Mouse (Mus musculus) layer of hippocampus, postnatal 10 days (tissue): ENCODE data around the gene Smpd1. TPM values are rescaled to one million over a fixed set of nuclear protein-coding genes. Genes with fewer than 3 reads are reported as not detected.

Experiments
- DNase-seq, 2 experiments: peaks; one replicate each; pipeline ENCODE4 v3.0.0; 2021; ENCODE audit warnings: low spot score in 2 of 2
- total RNA-seq, 2 experiments: library from RNA; stranded (reverse); gene quantifications; 2 replicates each; pipeline ENCODE4 v1.2.3; 2021

Smpd1 gene
- total RNA-seq, 2 experiments from 2014 or later, result 87.0 to 89.8 TPM

GRCm38 (mm10) chr7:105559016-105559415, 4.9 kb downstream of the Smpd1 start:
- peak; percentile 40 to 56 for DNase-seq

- no peak for DNase-seq
These were observed 8.2 kb downstream of the Smpd1 start for GRCm38 (mm10) chr7:105562317-105562716.

GRCm38 (mm10) chr7:105563367-105563766, 9.2 kb downstream of the Smpd1 start:
- no peak for DNase-seq

- DNase-seq, result no peak
These were observed 11.1 kb downstream of the Smpd1 start for GRCm38 (mm10) chr7:105565071-105565836.

GRCm38 (mm10) chr7:105568583-105568982, 14.4 kb downstream of the Smpd1 start:
- DNase-seq, result peak; percentile 59 to 73

GRCm38 (mm10) chr7:105568988-105569471, 14.9 kb downstream of the Smpd1 start:
- DNase-seq, result peak; percentile 71 to 76

GRCm38 (mm10) chr7:105569512-105570496, 15.6 kb downstream of the Smpd1 start:
- peak; percentile 53 to 57 for DNase-seq

GRCm38 (mm10) chr7:105570756-105571155, 16.6 kb downstream of the Smpd1 start:
- no peak for DNase-seq

- no peak for DNase-seq
These were observed 18.8 kb downstream of the Smpd1 start for GRCm38 (mm10) chr7:105572949-105573348.

GRCm38 (mm10) chr7:105574537-105574936, 20.4 kb downstream of the Smpd1 start:
- no peak for DNase-seq

- no peak for DNase-seq
These were observed 22.1 kb downstream of the Smpd1 start for GRCm38 (mm10) chr7:105576166-105576748.

- no peak for DNase-seq
These were observed 23.3 kb downstream of the Smpd1 start for GRCm38 (mm10) chr7:105577377-105577871.

- no peak for DNase-seq
These were observed 24.3 kb downstream of the Smpd1 start for GRCm38 (mm10) chr7:105578481-105578880.

- peak; percentile 28 to 57 for DNase-seq
These were observed 26.5 kb downstream of the Smpd1 start for GRCm38 (mm10) chr7:105580627-105581089.

GRCm38 (mm10) chr7:105581094-105581703, 27.0 kb downstream of the Smpd1 start, which contains the start of gene Apbb1:
Gene Apbb1, minus strand, starts transcription at chr7:105581653.
- DNase-seq, result peak; percentile 79 to 83

- DNase-seq, result no peak
These were observed 27.8 kb downstream of the Smpd1 start for GRCm38 (mm10) chr7:105581959-105582358.

- no peak for DNase-seq
These were observed 34.3 kb downstream of the Smpd1 start for GRCm38 (mm10) chr7:105588325-105588912.

GRCm38 (mm10) chr7:105590097-105590496, 35.9 kb downstream of the Smpd1 start:
- no peak for DNase-seq

GRCm38 (mm10) chr7:105602860-105603623, 48.9 kb downstream of the Smpd1 start:
- peak; percentile 68 to 73 for DNase-seq
